In the genomic region with DNA sequence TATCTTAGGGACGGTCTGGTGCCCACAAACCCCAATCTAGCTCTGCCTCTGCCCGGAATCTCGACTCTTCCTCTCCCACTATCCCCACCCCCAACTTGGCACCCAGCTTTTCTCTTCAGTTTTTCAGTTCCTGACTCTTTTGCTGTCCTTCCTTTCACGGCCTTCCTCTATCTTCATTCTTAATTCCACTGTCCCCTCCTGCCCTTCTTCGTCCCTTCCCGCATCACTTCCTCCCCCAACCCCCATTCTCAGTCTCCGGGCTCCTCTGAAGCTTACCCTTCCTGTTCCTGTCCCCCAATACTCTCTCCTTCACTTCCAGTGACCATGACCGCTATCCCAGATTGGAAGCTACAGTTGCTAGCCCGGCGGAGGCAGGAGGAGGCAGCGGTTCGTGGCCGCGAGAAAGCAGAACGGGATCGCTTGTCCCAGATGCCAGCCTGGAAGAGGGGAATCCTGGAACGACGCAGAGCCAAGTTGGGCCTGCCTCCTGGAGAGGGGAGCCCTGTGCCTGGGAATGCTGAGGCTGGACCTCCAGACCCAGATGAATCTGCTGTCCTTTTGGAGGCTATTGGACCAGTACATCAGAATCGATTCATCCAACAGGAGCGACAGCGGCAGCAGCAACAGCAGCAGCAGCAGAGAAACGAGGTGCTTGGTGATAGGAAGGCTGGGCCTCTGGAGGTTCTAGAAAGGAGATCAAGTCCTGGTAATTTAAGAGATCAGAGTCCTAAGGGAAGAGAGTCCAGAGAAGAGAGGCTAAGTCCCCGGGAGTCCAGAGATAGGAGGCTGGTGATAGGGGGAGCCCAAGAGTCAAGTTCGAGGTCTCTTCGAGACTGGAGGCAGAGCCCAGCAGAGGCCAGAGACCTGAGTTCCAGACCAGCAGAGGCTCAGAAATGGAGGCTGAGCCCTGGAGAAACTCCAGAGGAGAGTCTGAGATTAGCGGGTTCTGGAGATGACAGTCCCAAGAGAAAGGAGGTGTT, we compare ENCODE assay signal across 8 mouse cellular contexts. TPM values are rescaled to one million over a fixed set of nuclear protein-coding genes. Genes with fewer than 3 reads are reported as not detected.
DNase-seq lines count a peak whose midpoint lies in the region; ATAC-seq lines count a peak whose summit lies in the region.

No protein-coding gene starts in this region.

- peaks cover 26% of the 10 kb centered on the region for H3K36me3 ChIP-seq in forebrain, embryonic 12.5 days (replicated peaks)
- no peaks in the 10 kb centered on the region; the same call in 1 of the 2 replicates for H3K36me3 ChIP-seq in neural tube, embryonic 15.5 days

- peak overlapping the region; percentile 73 for H3K4me3 ChIP-seq in forebrain, embryonic 12.5 days (replicated peaks)
- peak overlapping the region; percentile 66 for H3K4me3 ChIP-seq in neural tube, embryonic 15.5 days (replicated peaks)

- peak overlapping the region; percentile 97 for H3K27ac ChIP-seq in forebrain, embryonic 12.5 days
- peak overlapping the region; percentile 95 for H3K27ac ChIP-seq in neural tube, embryonic 15.5 days (replicated peaks)

- peak overlapping the region; percentile 89 for H3K9ac ChIP-seq in forebrain, embryonic 12.5 days
- peak overlapping the region; percentile 81 for H3K9ac ChIP-seq in neural tube, embryonic 15.5 days (replicated peaks)

- ATAC-seq in forebrain, embryonic 12.5 days (ENCODE audit: low FRiP score): no peak
- no peak for ATAC-seq in neural tube, embryonic 15.5 days (ENCODE audit: low FRiP score)

- H3K27me3 ChIP-seq in forebrain, embryonic 12.5 days: no peaks in the 10 kb centered on the region
- H3K27me3 ChIP-seq in neural tube, embryonic 15.5 days (replicated peaks): no peaks in the 10 kb centered on the region

- peaks cover 5% of the 10 kb centered on the region; the same call in 1 of the 2 replicates for H3K9me3 ChIP-seq in forebrain, embryonic 12.5 days
- no peaks in the 10 kb centered on the region for H3K9me3 ChIP-seq in neural tube, embryonic 15.5 days (replicated peaks)

- peaks cover 63% of the 10 kb centered on the region for H3K4me1 ChIP-seq in forebrain, embryonic 12.5 days
- peaks cover 69% of the 10 kb centered on the region for H3K4me1 ChIP-seq in neural tube, embryonic 15.5 days

- peak; percentile 59 for DNase-seq in CD4-positive helper T cell, adult 2 months (ENCODE audit: low read depth, low spot score)
- DNase-seq in NIH3T3 (ENCODE audit: low read depth): peak; percentile 80
- DNase-seq in induced T-regulatory cell, adult 2 months (ENCODE audit: low read depth): peak; percentile 82
- DNase-seq in lung, adult 18-20 months: peak; percentile 66 to 71
- DNase-seq in left cerebral cortex, adult 9 months (ENCODE audit: low spot score in 2 of 2): no peak
- DNase-seq in right cerebral cortex, postnatal 4 days: no peak

- peak overlapping the region; percentile 77 for H3K4me2 ChIP-seq in forebrain, embryonic 12.5 days
- H3K4me2 ChIP-seq in neural tube, embryonic 15.5 days: peak overlapping the region; percentile 90

- WGBS in forebrain, embryonic 12.5 days: 11% methylated on average over 26 of the region's 26 CpGs
- WGBS in neural tube, embryonic 15.5 days: 7% methylated on average over 26 of the region's 26 CpGs

RNA-seq across cellular contexts. Expression of gene Ppp1r18, which starts 1.8 kb away (rescaled TPM):
- polyA plus RNA-seq in forebrain, embryonic 12.5 days (2016; fragmentation: Nextera tagmentation; extraction: Ambion mirVana): 23.7 and 24.3 TPM in 2 replicates
- polyA plus RNA-seq in neural tube, embryonic 15.5 days (2015; fragmentation: Nextera tagmentation; extraction: Ambion mirVana): 19.3 and 25.1 TPM in 2 replicates

RNA-seq across cellular contexts. Expression of gene Nrm, which starts 6.1 kb away (rescaled TPM):
- 56.2 and 60.5 TPM in 2 replicates for polyA plus RNA-seq in forebrain, embryonic 12.5 days (2016; fragmentation: Nextera tagmentation; extraction: Ambion mirVana)
- polyA plus RNA-seq in neural tube, embryonic 15.5 days (2015; fragmentation: Nextera tagmentation; extraction: Ambion mirVana): 17.6 and 26.7 TPM in 2 replicates

RNA-seq across cellular contexts. Expression of gene Dhx16, which starts 12.4 kb away (rescaled TPM):
- 48.0 and 54.8 TPM in 2 replicates for polyA plus RNA-seq in forebrain, embryonic 12.5 days (2016; fragmentation: Nextera tagmentation; extraction: Ambion mirVana)
- polyA plus RNA-seq in neural tube, embryonic 15.5 days (2015; fragmentation: Nextera tagmentation; extraction: Ambion mirVana): 26.8 and 30.5 TPM in 2 replicates

RNA-seq across cellular contexts. Expression of gene Mdc1, which starts 25.9 kb away (rescaled TPM):
- polyA plus RNA-seq in forebrain, embryonic 12.5 days (2016; fragmentation: Nextera tagmentation; extraction: Ambion mirVana): 22.3 and 26.1 TPM in 2 replicates
- 7.9 and 9.7 TPM in 2 replicates for polyA plus RNA-seq in neural tube, embryonic 15.5 days (2015; fragmentation: Nextera tagmentation; extraction: Ambion mirVana)

RNA-seq across cellular contexts. Expression of gene Tubb5, which starts 29.1 kb away (rescaled TPM):
- 1,541 and 1,619 TPM in 2 replicates for polyA plus RNA-seq in forebrain, embryonic 12.5 days (2016; fragmentation: Nextera tagmentation; extraction: Ambion mirVana)
- 1,339 and 1,471 TPM in 2 replicates for polyA plus RNA-seq in neural tube, embryonic 15.5 days (2015; fragmentation: Nextera tagmentation; extraction: Ambion mirVana)

Comparison
In these comparisons a context has a peak if more than half of its experiments do, and no peak if none do; other contexts are left out.
1. DNase-seq: peak in CD4-positive helper T cell, adult 2 months (single experiment), NIH3T3 (single experiment), induced T-regulatory cell, adult 2 months (single experiment) and lung, adult 18-20 months (2 of 2); none in left cerebral cortex, adult 9 months (0 of 2) and right cerebral cortex, postnatal 4 days (single experiment).